Comparison of ENCODE assay signal across 8 mouse cellular contexts in the genomic region with DNA sequence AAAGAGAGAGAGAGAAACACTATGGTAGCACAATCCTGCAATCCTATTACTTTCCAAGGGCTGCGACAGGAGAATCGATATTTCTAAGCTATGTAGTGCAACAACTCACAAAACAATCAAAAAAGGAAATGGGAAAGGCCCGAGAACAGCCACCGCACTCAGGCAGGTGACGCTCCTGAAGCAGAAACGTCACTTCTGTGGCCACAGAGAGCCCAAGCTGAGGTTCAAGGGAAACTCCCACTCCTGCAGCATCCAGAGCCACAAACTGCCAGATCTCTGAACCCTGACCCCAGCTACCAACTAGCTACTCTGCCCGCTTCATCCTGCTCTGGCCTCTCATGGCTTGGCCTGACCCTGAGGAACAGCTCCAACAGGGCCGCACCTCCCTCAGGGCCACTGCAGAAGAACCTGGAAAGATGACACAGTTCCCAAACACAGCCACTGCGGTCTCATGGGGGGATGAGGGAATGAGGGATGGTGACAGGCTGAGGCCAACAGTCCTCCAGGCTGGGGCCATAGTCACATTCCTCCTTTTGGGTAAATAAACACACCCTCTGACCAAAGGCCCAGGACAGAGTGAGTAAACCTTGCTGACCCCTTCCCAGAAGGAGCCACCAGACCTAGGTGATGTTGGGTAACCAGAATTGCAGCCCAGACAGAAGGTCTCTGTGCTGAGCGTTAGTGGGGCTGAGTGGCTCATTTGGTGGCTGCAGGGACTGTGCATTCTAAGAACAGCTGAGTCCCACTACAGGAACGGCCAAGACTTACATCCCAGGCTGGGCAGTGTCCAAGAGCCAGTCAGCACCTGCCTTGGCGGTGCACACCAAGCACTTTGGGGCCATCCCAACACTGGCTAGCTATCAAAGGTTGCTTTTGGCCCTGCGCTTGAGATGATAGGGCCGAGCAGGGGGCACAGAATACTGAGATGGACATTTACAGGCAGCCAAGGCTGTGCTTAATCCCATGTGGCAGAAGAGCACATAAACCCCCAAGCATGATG. TPM values are rescaled to one million over a fixed set of nuclear protein-coding genes. Genes with fewer than 3 reads are reported as not detected.
DNase-seq lines count a peak whose midpoint lies in the region; ATAC-seq lines count a peak whose summit lies in the region.

No protein-coding gene starts in this region.

- no peak overlapping the region for H3K27ac ChIP-seq in kidney, embryonic 16.5 days (ENCODE audit: low read length)
- H3K27ac ChIP-seq in liver, embryonic 12.5 days = peak overlapping the region; percentile 69

- H3K36me3 ChIP-seq in kidney, embryonic 16.5 days (ENCODE audit: insufficient read depth, low read length) = no peaks in the 10 kb centered on the region
- H3K36me3 ChIP-seq in liver, embryonic 12.5 days = no peaks in the 10 kb centered on the region

- H3K27me3 ChIP-seq in kidney, embryonic 16.5 days (ENCODE audit: insufficient read depth, low read length) = 0 out of 2 replicates have a peak, but pooled peaks cover 2% of the 10 kb centered on the region
- H3K27me3 ChIP-seq in liver, embryonic 12.5 days (replicated peaks) = peaks cover 45% of the 10 kb centered on the region

- no peak overlapping the region for H3K4me3 ChIP-seq in kidney, embryonic 16.5 days (ENCODE audit: low read length)
- H3K4me3 ChIP-seq in liver, embryonic 12.5 days = no peak overlapping the region

- H3K4me1 ChIP-seq in kidney, embryonic 16.5 days (ENCODE audit: insufficient read depth, low read length) = peaks cover 16% of the 10 kb centered on the region
- peaks cover 53% of the 10 kb centered on the region for H3K4me1 ChIP-seq in liver, embryonic 12.5 days

- no peak for DNase-seq in kidney, adult 11 months
- peak; percentile 36 for DNase-seq in NIH3T3 (ENCODE audit: low read depth)
- DNase-seq in gastrocnemius, postnatal 10 days = peak; percentile 55
- no peak for DNase-seq in adrenal gland, postnatal 36 days
- no peak for DNase-seq in layer of hippocampus, postnatal 14 days (ENCODE audit: low spot score in 2 of 2)
- no peak for DNase-seq in frontal cortex, postnatal 25 days (ENCODE audit: low spot score in 2 of 2)

- H3K4me2 ChIP-seq in kidney, embryonic 16.5 days (replicated peaks; ENCODE audit: low read depth, low read length) = no peak overlapping the region
- peak overlapping the region; percentile 79 for H3K4me2 ChIP-seq in liver, embryonic 12.5 days

- 0 out of 2 replicates have a peak, but pooled peaks have one; percentile 1 for ATAC-seq in kidney, embryonic 16.5 days (ENCODE audit: low FRiP score, low TSS enrichment)
- peak; percentile 40 for ATAC-seq in liver, embryonic 12.5 days

- no peaks in the 10 kb centered on the region for H3K9me3 ChIP-seq in kidney, embryonic 16.5 days (ENCODE audit: low read length)
- H3K9me3 ChIP-seq in liver, embryonic 12.5 days (replicated peaks) = no peaks in the 10 kb centered on the region

- H3K9ac ChIP-seq in kidney, embryonic 16.5 days (replicated peaks; ENCODE audit: low read length) = 0 out of 2 replicates have a peak overlapping the region, but pooled peaks have one; percentile 14
- H3K9ac ChIP-seq in liver, embryonic 12.5 days = no peak overlapping the region

- 69% methylated on average over 14 of the region's 14 CpGs for WGBS in kidney, embryonic 16.5 days
- 63% methylated on average over 14 of the region's 14 CpGs for WGBS in liver, embryonic 12.5 days (ENCODE audit: insufficient replicate concordance)

RNA-seq across cellular contexts. Expression of a gene that starts 1.2 kb away (rescaled TPM):
- polyA plus RNA-seq in kidney, embryonic 16.5 days (2015; fragmentation: Nextera tagmentation; extraction: Ambion mirVana) = 4.7 and 5.3 TPM in 2 replicates
- total RNA-seq in gastrocnemius, postnatal 10 days (2021) = 10 to 100 TPM; 16.8 to 22.5 TPM
- 2.2 and 2.7 TPM in 2 replicates for polyA plus RNA-seq in liver, embryonic 12.5 days (2016; fragmentation: Nextera tagmentation; extraction: Ambion mirVana)
- total RNA-seq in adrenal gland, postnatal 36 days (2021) = 10 to 100 TPM; 23.3 to 27.7 TPM
- total RNA-seq in layer of hippocampus, postnatal 14 days (2021) = 100 to 1,000 TPM; 116 to 122 TPM

RNA-seq across cellular contexts. Expression of a gene that starts 32.4 kb away (rescaled TPM):
- polyA plus RNA-seq in kidney, embryonic 16.5 days (2015; fragmentation: Nextera tagmentation; extraction: Ambion mirVana) = 10.7 and 12.7 TPM in 2 replicates
- total RNA-seq in gastrocnemius, postnatal 10 days (2021) = 100 to 1,000 TPM; 340 to 358 TPM
- 5.2 and 5.6 TPM in 2 replicates for polyA plus RNA-seq in liver, embryonic 12.5 days (2016; fragmentation: Nextera tagmentation; extraction: Ambion mirVana)
- 10 to 100 TPM; 21.8 to 22.7 TPM for total RNA-seq in adrenal gland, postnatal 36 days (2021)
- 1 to 10 TPM; 5.3 to 5.6 TPM for total RNA-seq in layer of hippocampus, postnatal 14 days (2021)

RNA-seq across cellular contexts. Expression of a gene that starts 57.1 kb away (rescaled TPM):
- 273 and 296 TPM in 2 replicates for polyA plus RNA-seq in kidney, embryonic 16.5 days (2015; fragmentation: Nextera tagmentation; extraction: Ambion mirVana)
- 10 to 100 TPM; 27.2 to 28.1 TPM for total RNA-seq in gastrocnemius, postnatal 10 days (2021)
- polyA plus RNA-seq in liver, embryonic 12.5 days (2016; fragmentation: Nextera tagmentation; extraction: Ambion mirVana) = 126 and 137 TPM in 2 replicates
- total RNA-seq in adrenal gland, postnatal 36 days (2021) = 10 to 100 TPM; 45.4 to 46.9 TPM
- 10 to 100 TPM; 21.6 to 23.4 TPM for total RNA-seq in layer of hippocampus, postnatal 14 days (2021)

Comparison
In these comparisons a context has a peak if more than half of its experiments do, and no peak if none do; other contexts are left out.
1. DNase-seq: peak in NIH3T3 (single experiment) and gastrocnemius, postnatal 10 days (single experiment); none in kidney, adult 11 months (single experiment), adrenal gland, postnatal 36 days (0 of 2), layer of hippocampus, postnatal 14 days (0 of 2) and frontal cortex, postnatal 25 days (0 of 2).
2. RNA of a gene that starts 1.2 kb away (total RNA-seq): 116 to 122 TPM in layer of hippocampus, postnatal 14 days; 23.3 to 27.7 TPM in adrenal gland, postnatal 36 days and 16.8 to 22.5 TPM in gastrocnemius, postnatal 10 days; every median in the first group is over 4 times any median in the second.
3. RNA of a gene that starts 32.4 kb away (total RNA-seq): 340 to 358 TPM in gastrocnemius, postnatal 10 days; 21.8 to 22.7 TPM in adrenal gland, postnatal 36 days and 5.3 to 5.6 TPM in layer of hippocampus, postnatal 14 days; every median in the first group is over 10 times any median in the second.